Mouse (Mus musculus): ENCODE data around the gene Hmgcs2. TPM values are rescaled to one million over a fixed set of nuclear protein-coding genes. Genes with fewer than 3 reads are reported as not detected.

Gene Hmgcs2
- polyA plus RNA-seq, 2 experiments = 0.91 to 2.5 TPM

- no peak for TF ChIP-seq POLR2A (IDR thresholded peaks at IDR 0.05; ENCODE audit: borderline replicate concordance, extremely low read depth, insufficient read depth, insufficient read length)
- 92% methylated on average over 1 of the region's 1 CpGs for WGBS
- no peak for ATAC-seq (ENCODE audit: low FRiP score, low read depth)
- Histone ChIP-seq H3K4me1 (ENCODE audit: control insufficient read depth, insufficient read depth, low read length) (no peaks in the 10 kb centered on the region), H3K9ac (ENCODE audit: low read depth, low read length, severe bottlenecking) (no peak overlapping the region), H3K9me3 (ENCODE audit: control insufficient read depth, low read length) (no peaks in the 10 kb centered on the region), H3K27ac (replicated peaks; ENCODE audit: low read depth, low read length) (no peak overlapping the region), H3K4me3 (replicated peaks; ENCODE audit: low read length) (no peak overlapping the region), H3K4me2 (replicated peaks; ENCODE audit: low read depth, low read length, severe bottlenecking) (no peak overlapping the region), H3K36me3 (ENCODE audit: control insufficient read depth, insufficient read depth, low read length) (peaks cover 16% of the 10 kb centered on the region; the same call in 1 of the 2 replicates), H3K27me3 (ENCODE audit: control insufficient read depth, insufficient read depth, low read length) (no peaks in the 10 kb centered on the region)
- no peak for DNase-seq (ENCODE audit: low spot score)
These were observed 30.2 kb downstream of the Hmgcs2 start for GRCm38 (mm10) chr3:98310456-98310855.

GRCm38 (mm10) chr3:98312867-98313266 lies 32.6 kb downstream of the Hmgcs2 start:
- H3K9ac ChIP-seq (ENCODE audit: low read depth, low read length, severe bottlenecking) = no peak overlapping the region
- no peak overlapping the region for H3K4me3 ChIP-seq (replicated peaks; ENCODE audit: low read length)
- no peaks in the 10 kb centered on the region for H3K27me3 ChIP-seq (ENCODE audit: control insufficient read depth, insufficient read depth, low read length)
- TF ChIP-seq POLR2A (IDR thresholded peaks at IDR 0.05; ENCODE audit: borderline replicate concordance, extremely low read depth, insufficient read depth, insufficient read length) = no peak
- H3K4me2 ChIP-seq (replicated peaks; ENCODE audit: low read depth, low read length, severe bottlenecking) = no peak overlapping the region
- DNase-seq (ENCODE audit: low spot score) (peak; percentile 54), ATAC-seq (ENCODE audit: low FRiP score, low read depth) (peak; percentile 35; the same call in 1 of the 2 replicates)
- no peaks in the 10 kb centered on the region for H3K9me3 ChIP-seq (ENCODE audit: control insufficient read depth, low read length)
- WGBS = 40% methylated on average over 6 of the region's 7 CpGs
- peaks cover 12% of the 10 kb centered on the region for H3K4me1 ChIP-seq (ENCODE audit: control insufficient read depth, insufficient read depth, low read length)
- no peak overlapping the region for H3K27ac ChIP-seq (replicated peaks; ENCODE audit: low read depth, low read length)
- peaks cover 29% of the 10 kb centered on the region for H3K36me3 ChIP-seq (ENCODE audit: control insufficient read depth, insufficient read depth, low read length)

GRCm38 (mm10) chr3:98313294-98314155 lies 33.3 kb downstream of the Hmgcs2 start:
- Histone ChIP-seq H3K9ac (ENCODE audit: low read depth, low read length, severe bottlenecking) (no peak overlapping the region), H3K4me2 (replicated peaks; ENCODE audit: low read depth, low read length, severe bottlenecking) (no peak overlapping the region), H3K9me3 (ENCODE audit: control insufficient read depth, low read length) (no peaks in the 10 kb centered on the region), H3K36me3 (ENCODE audit: control insufficient read depth, insufficient read depth, low read length) (peaks cover 35% of the 10 kb centered on the region), H3K27ac (replicated peaks; ENCODE audit: low read depth, low read length) (no peak overlapping the region), H3K27me3 (ENCODE audit: control insufficient read depth, insufficient read depth, low read length) (no peaks in the 10 kb centered on the region), H3K4me1 (ENCODE audit: control insufficient read depth, insufficient read depth, low read length) (peaks cover 12% of the 10 kb centered on the region), H3K4me3 (replicated peaks; ENCODE audit: low read length) (no peak overlapping the region)
- WGBS = 85% methylated on average over 9 of the region's 9 CpGs
- no peak for ATAC-seq (ENCODE audit: low FRiP score, low read depth)
- TF ChIP-seq POLR2A (IDR thresholded peaks at IDR 0.05; ENCODE audit: borderline replicate concordance, extremely low read depth, insufficient read depth, insufficient read length) = no peak
- no peak for DNase-seq (ENCODE audit: low spot score)

- Histone ChIP-seq H3K27me3 (ENCODE audit: control insufficient read depth, insufficient read depth, low read length) (no peaks in the 10 kb centered on the region), H3K9me3 (ENCODE audit: control insufficient read depth, low read length) (no peaks in the 10 kb centered on the region), H3K36me3 (ENCODE audit: control insufficient read depth, insufficient read depth, low read length) (peaks cover 51% of the 10 kb centered on the region), H3K9ac (ENCODE audit: low read depth, low read length, severe bottlenecking) (no peak overlapping the region), H3K27ac (replicated peaks; ENCODE audit: low read depth, low read length) (no peak overlapping the region), H3K4me3 (replicated peaks; ENCODE audit: low read length) (no peak overlapping the region), H3K4me2 (replicated peaks; ENCODE audit: low read depth, low read length, severe bottlenecking) (no peak overlapping the region), H3K4me1 (ENCODE audit: control insufficient read depth, insufficient read depth, low read length) (peaks cover 12% of the 10 kb centered on the region)
- 80% methylated on average over 2 of the region's 2 CpGs for WGBS
- no peak for DNase-seq (ENCODE audit: low spot score)
- ATAC-seq (ENCODE audit: low FRiP score, low read depth) = no peak
- no peak for TF ChIP-seq POLR2A (IDR thresholded peaks at IDR 0.05; ENCODE audit: borderline replicate concordance, extremely low read depth, insufficient read depth, insufficient read length)
These were observed 34.9 kb downstream of the Hmgcs2 start for GRCm38 (mm10) chr3:98315181-98315580.

GRCm38 (mm10) chr3:98317143-98317542 lies 36.9 kb downstream of the Hmgcs2 start:
- peaks cover 12% of the 10 kb centered on the region for H3K4me1 ChIP-seq (ENCODE audit: control insufficient read depth, insufficient read depth, low read length)
- H3K9me3 ChIP-seq (ENCODE audit: control insufficient read depth, low read length) = no peaks in the 10 kb centered on the region
- H3K27ac ChIP-seq (replicated peaks; ENCODE audit: low read depth, low read length) = no peak overlapping the region; the same call in 1 of the 2 replicates
- H3K9ac ChIP-seq (ENCODE audit: low read depth, low read length, severe bottlenecking) = no peak overlapping the region
- TF ChIP-seq POLR2A (IDR thresholded peaks at IDR 0.05; ENCODE audit: borderline replicate concordance, extremely low read depth, insufficient read depth, insufficient read length) = no peak
- H3K36me3 ChIP-seq (ENCODE audit: control insufficient read depth, insufficient read depth, low read length) = peaks cover 66% of the 10 kb centered on the region
- WGBS = 22% methylated on average over 3 of the region's 3 CpGs
- DNase-seq (ENCODE audit: low spot score) (peak; percentile 81), ATAC-seq (ENCODE audit: low FRiP score, low read depth) (peak; percentile 75)
- H3K4me2 ChIP-seq (replicated peaks; ENCODE audit: low read depth, low read length, severe bottlenecking) = no peak overlapping the region
- H3K4me3 ChIP-seq (replicated peaks; ENCODE audit: low read length) = no peak overlapping the region
- H3K27me3 ChIP-seq (ENCODE audit: control insufficient read depth, insufficient read depth, low read length) = no peaks in the 10 kb centered on the region
